Mouse (Mus musculus): Measurements from ENCODE around the gene Ptges2.
A peak's percentile ranks its signal among the peaks of the same experiment; 100 is the strongest.

The Ptges2 gene

DNA sequence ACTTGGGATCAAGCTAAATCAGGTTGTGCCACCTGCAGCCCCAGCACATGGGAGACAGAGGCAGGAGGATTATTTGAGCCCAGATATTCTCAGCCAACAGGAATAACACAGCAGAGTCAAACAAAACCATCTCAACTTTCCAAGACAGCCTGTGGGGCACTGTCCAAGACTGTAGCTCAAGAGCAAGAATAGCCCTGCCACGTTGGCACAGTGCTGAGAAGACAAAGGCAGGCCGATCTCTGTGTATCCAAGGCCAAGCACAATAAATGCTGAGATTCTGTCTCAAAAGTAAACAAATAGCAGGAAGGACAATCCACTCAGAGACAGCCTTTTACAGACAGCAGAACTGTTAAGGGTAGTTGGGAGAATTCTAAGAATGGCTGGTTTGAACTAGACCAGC lies 44.5 kb downstream of the Ptges2 start:
- no peak for DNase-seq (ENCODE audit: low spot score)

DNA sequence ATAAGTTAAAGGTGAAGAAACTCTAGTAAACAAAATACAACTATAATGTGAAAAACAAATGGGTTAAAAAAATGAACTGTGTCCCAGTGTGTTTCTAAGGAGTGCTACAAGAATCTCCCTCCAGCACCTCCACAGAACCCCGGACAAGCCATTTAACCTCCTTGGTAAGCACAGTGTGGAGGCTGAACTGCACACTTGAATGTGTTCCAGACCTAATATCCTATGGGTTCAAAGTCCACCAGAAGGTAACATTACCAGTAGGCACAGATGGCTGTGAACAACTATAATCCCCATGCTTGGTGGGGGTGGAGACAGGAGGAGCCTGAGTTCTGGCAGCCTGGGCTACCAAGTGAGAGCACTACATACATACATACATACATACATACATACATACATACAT lies 44.9 kb downstream of the Ptges2 start:
- DNase-seq (ENCODE audit: low spot score): no peak

DNA sequence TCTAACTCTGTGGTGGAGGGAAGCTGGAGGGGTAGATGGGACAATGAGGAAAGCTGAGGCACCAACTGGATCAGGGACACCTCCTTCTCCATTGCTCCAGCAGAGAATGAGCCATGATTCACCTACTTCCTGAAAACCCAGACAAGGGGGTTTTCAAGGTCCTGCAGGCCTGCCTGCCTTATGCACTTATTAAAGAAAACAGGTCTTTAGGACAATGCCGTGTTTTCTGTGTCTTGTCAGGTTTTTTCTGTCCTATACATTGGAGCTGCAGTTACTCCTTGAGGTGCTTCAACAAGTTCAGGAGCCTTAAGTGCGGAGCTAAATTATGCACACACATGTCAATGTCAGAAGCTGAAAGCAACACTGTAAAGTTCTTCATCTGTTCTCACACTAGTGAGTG lies 45.9 kb downstream of the Ptges2 start:
- no peak for DNase-seq (ENCODE audit: low spot score)

DNA sequence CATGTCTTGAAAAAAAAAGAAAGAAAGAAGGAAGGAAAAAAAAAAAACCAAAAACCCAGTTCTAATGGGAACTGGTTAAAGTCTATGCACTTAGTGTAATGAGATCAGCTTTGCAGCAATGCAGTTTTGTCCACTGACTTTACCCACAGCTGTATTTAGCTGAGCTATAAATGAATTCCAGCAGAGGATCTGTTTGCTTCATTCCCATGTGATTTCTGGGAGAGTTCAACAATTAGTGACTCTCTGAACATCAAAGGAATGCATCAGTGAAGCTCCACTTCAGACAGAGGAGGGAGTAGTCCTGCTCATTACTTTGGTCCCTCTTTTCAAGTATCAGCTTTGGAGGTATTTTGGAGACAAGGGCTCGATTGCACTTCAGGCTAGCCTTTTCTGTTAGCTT lies 49.8 kb downstream of the Ptges2 start:
- DNase-seq (ENCODE audit: low spot score): no peak

DNA sequence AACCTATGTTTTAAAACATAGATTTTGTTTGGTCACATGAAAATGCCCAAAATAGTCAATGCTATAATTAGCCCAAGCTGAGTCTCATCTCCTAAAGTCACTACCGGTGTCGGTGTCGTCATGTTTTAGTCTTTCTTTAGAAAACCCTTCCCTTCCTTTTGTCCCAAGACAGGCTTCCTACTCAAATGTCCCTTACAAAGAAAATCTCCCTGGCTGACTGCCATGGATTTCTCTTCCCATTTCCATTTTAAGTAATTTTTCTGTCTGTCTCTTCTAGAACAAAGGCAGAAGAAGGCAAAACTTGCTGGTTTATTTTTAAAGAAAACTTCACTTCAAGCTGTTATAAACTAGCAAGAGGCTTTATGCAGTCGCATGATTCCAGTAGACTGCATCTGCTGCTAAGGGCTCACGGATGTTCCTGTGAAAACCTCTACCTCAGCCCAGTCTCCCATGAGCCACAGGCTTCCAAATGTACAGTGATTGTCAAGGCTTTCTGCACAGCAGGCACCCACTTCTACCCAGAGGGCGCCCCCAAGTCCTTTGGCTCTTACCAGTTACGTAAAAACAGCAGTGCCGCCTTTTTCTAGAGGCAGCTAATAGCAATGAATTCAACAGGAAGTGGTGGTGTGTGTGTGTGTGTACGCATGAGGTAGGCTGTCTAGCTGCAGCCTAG lies 51.7 kb downstream of the Ptges2 start:
- DNase-seq (ENCODE audit: low spot score): no peak

DNA sequence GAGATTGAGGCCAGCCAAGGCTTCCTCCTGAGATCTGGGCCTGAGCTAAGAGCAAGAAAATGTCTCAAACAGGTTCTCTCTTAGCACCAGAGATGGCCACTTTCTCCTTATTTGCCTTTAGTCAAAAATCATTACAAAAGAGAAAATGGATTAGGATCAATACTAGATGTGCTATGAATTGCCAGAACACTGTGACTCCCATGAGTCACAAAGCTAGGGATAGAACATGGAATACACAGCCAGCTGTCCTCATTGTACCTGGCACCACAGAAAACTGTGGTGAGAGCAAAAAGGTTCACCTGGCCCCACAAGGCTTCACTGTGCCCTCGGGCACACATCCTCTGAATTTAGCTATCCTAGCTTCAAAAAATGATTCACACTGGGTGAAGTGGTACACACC lies 52.8 kb downstream of the Ptges2 start:
- no peak for DNase-seq (ENCODE audit: low spot score)

DNA sequence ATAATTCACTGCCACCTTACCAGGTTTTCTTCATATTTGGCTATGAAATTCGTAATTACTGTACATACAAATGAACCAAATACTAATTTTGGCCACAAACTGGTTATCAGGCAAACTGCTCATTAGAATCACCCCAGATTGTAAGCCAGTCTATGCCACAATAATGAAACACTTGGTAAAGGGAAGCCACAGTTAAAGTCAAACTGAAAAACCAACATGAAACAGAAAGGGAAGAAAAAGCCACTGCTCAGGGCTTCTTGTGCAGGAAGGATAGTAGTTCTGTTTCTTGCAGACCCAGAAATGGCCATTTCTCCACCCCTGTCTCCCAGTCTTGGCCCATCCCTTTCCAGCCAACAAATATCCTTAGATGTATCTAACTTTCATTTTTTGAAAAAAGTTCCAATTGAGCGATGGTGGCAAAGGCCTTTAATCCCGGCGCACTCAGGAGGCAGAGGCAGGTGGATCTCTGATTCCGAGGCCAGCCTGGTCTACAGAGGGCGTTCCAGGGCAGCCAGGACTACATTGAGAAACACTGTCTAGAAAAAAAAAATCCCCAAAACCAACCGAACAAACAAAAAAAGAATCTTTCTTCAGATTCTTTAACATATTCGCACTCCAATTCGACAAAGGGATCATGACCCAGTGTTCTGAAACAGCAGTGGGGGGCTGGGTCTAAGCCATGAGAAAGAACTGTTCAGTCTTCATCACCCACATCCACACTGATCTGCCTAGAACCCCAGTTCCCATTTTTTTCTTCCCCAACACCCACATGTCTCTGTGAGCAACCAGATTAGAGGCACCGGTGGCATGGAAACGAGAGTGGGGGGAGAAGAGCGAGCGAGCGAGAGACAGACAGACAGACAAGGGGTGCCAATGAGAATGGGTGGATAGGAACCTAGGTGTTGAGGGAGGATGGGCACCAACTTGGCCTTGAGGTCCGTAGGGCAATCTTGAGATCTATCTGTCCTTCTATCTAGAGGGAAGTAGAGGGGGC lies 54.4 kb downstream of the Ptges2 start, which contains the start of gene Naif1:
Naif1 (plus strand) TSS at position 697 of the 994 bp plus-strand sequence.
- no peak for DNase-seq (ENCODE audit: low spot score)

DNA sequence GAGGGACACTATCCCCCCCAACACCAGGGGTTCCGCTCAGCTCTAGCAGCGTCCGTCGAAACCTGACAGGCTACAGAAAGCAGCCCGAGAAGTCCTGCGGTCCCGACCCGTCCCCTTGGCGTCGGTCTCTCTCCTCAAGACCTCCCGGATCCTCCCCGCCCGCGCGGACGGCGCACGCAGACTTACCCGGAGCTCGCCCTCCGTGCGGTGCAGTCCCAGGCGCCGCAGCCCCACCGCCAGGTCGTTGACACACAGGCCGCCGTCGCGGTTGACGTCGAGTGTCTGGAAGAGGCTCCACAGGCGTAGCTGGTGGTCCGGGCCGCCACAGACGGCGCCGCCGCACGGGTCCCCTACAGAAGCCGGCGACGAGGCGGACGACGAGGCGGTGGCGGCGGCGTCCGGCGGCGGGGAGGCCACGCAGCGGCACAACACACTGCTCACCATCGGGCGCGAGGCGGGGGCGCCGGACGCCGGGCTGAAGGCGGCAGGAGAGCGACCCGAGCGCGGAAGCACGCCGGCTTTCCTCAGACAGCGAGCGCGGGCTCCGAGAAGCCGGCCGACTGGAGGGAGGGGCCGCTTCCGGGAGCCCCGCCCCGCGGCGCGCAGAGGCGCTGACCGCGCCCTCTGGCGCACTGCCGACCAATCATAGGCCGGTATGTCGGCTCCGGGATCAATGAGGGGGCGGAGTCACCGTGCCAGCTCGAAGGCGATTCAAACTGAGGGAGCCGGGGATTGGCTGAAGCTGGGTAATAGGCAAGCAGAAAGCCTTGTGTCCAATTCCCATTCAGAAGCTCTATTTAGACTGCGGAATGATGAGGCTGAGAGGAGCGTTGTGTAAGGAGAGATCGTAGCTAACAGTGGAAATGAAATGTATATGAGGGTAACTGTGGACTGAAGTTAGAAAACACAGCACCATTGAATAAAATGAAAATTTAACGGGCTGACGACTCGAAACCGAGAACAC lies 55.5 kb downstream of the Ptges2 start, which contains the start of gene Slc25a25:
Slc25a25 (minus strand) TSS at position 565 of the 964 bp plus-strand sequence.
- peak; percentile 97 for DNase-seq (ENCODE audit: low spot score)

DNA sequence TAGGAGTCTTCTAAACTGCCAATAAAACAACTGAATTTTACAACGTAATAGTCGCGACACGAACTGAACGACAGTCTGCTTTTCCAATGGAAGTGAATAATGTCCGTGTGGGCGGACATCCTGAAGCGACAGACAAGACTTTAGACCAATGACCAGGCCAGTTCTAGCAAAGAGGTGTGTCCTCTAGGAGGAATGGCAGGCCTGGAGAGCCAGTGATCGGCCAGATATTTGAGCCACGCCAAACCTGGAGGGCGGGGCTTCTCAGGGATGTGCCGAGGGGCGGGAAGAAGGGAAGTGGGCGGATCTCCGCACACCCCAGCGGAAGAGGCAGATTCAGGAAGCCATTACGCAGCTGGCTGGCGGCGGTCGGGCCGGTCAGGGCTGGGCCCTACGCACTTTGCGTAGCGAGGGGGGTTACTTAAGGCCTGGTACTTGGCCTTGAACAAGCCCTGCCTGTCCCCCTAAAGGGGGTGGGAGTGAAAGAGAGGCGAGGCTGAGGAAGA lies 56.2 kb downstream of the Ptges2 start:
- peak; percentile 97 for DNase-seq (ENCODE audit: low spot score)

DNA sequence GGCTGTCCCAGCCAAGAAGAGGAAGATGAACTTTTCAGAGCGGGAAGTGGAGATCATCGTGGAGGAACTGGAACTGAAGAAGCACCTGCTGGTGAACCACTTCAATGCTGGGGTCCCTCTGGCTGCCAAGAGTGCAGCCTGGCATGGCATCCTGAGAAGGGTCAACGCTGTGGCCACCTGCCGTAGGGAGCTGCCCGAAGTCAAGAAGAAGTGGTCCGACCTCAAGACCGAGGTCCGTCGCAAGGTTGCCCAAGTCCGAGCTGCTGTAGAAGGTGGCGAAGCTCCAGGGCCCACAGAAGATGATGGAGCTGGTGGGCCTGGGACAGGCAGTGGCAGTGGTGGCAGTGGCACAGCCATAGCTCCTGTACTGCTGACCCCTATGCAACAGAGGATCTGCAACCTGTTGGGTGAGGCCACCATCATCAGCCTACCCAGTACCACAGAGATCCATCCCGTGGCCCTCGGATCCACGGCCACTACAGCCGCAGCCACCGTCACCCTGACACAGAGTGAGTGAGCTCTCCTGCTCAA lies 56.8 kb downstream of the Ptges2 start:
- no peak for DNase-seq (ENCODE audit: low spot score)

DNA sequence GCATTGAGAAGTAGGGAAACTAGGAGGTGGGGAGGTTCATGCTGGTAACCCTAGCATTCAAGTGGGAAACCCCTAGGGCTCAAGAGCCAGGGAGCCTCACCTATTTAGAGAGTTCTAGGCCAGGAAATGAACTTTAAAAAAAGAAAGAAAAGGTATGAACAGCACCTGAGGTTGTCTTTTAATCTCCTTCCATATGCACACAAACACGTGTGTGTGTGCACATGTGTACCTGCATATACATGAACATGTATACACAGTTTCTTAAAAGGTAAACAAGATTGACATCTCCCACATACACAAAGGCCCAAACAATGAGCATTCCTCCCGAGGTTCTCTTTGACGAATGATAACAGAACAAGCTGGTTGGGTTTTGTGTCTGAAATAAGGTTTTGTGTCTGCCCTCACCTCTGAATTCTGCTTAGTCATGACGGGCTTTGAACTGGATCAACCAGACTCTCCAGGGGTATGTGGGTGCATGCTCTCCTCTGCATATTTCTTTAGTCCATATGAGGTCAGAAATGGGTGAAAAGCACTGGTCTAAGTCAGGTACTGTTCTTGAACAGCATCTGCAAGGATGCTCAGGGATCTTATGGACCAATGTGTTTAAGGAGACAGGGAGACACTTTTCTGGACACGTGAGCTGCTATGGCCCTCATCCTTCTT lies 58.1 kb downstream of the Ptges2 start:
- no peak for DNase-seq (ENCODE audit: low spot score)

DNA sequence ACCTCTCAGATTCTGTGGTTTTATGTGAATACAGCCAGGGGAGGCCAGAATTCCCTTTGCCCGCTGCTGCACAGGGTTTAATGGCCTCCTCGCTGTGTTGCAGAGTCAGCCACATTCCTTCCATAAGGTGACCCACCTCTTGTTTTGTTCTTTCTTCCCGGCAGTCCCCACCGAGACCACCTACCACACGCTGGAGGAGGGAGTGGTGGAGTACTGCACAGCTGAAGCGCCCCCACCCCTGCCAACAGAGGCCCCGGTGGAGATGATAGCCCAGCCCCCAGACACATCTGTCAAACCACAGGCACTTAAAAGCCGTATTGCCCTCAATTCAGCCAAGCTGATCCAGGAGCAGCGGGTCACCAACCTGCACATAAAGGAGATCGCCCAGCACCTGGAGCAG lies 58.9 kb downstream of the Ptges2 start:
- no peak for DNase-seq (ENCODE audit: low spot score)

DNA sequence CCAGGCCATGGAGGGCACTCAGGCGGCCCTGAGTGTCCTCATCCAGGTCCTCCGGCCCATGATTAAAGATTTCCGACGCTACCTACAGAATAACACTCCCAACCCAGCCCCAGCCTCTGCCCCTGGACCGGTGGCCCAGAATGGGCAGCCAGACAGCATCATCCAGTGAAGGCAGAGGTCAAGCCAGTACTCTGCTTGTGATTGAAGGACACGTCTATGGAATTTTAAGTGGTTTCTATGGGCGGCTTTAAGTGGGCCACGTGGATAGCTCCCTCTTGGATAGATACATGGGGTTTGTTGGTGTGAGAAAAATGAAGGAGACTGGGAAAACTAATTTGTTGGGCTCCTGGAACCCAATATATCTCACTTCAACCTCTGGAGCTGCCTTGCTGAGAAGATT lies 59.4 kb downstream of the Ptges2 start:
- no peak for DNase-seq (ENCODE audit: low spot score)
